Mouse (Mus musculus) heart, postnatal 0 days (tissue): ENCODE results near the gene Rhoj.

Experiments
- CTCF ChIP-seq: IDR thresholded peaks from 2 replicates; pipeline ENCODE4 v1.5.1; 2016; ENCODE audit warnings: antibody characterized with exemption, control low read depth, low read depth
- EP300 ChIP-seq: IDR thresholded peaks from 2 replicates; pipeline ENCODE4 v1.6.1; 2016; ENCODE audit warnings: antibody characterized with exemption, low read depth

- TF ChIP-seq CTCF = no peak
- TF ChIP-seq EP300 = no peak
These were observed 61.3 kb downstream of the Rhoj start for GRCm38 (mm10) chr12:75369418-75369851.
